24 mouse cellular contexts compared by ENCODE assay signal in genomic region chr16:96923941-96924340, GRCm38 (mm10).
"Had no signal": no experiment of that assay in that cellular context is flagged by ENCODE, and none has a peak within 500 bp of the region (broad histone marks: within the 10 kb centered on the region; RNA-seq: fewer than 3 reads in every experiment).

No protein-coding gene starts in this region.

- H3K4me3 ChIP-seq: heart, embryonic 12.5 days; hindbrain, embryonic 13.5 days; hindbrain, embryonic 15.5 days; kidney, embryonic 15.5 days; left cerebral cortex, adult 2 months; limb, embryonic 10.5 days; limb, embryonic 12.5 days; liver, embryonic 13.5 days; liver, embryonic 15.5 days had no signal

- ATAC-seq: hindbrain, postnatal 0 days; intestine, embryonic 16.5 days had no signal

- H3K4me2 ChIP-seq: heart, embryonic 12.5 days; hindbrain, embryonic 13.5 days; hindbrain, embryonic 15.5 days; kidney, embryonic 15.5 days; limb, embryonic 12.5 days; liver, embryonic 11.5 days; liver, embryonic 13.5 days; liver, embryonic 15.5 days had no signal

- H3K27me3 ChIP-seq: heart, embryonic 12.5 days; hindbrain, embryonic 13.5 days; hindbrain, embryonic 15.5 days; kidney, embryonic 15.5 days; limb, embryonic 12.5 days; liver, embryonic 13.5 days; liver, embryonic 15.5 days had no signal

- H3K27ac ChIP-seq: hindbrain, embryonic 13.5 days; hindbrain, embryonic 15.5 days; hindbrain, postnatal 0 days; kidney, embryonic 15.5 days; kidney, postnatal 0 days; left cerebral cortex, adult 2 months; limb, embryonic 10.5 days; limb, embryonic 12.5 days; liver, embryonic 13.5 days; liver, embryonic 15.5 days had no signal

- H3K36me3 ChIP-seq: heart, embryonic 12.5 days; hindbrain, embryonic 13.5 days; hindbrain, embryonic 15.5 days; kidney, embryonic 15.5 days; limb, embryonic 10.5 days; limb, embryonic 12.5 days; liver, embryonic 13.5 days; liver, embryonic 15.5 days had no signal

- H3K4me1 ChIP-seq: kidney, embryonic 15.5 days; limb, embryonic 10.5 days; limb, embryonic 12.5 days had no signal

- DNase-seq: gastrocnemius, postnatal 14 days; gastrocnemius, postnatal 36 days; heart, adult 18-20 months; heart, postnatal 10 days; heart, postnatal 36 days; kidney, adult 11 months; kidney, adult 2 months; kidney, adult 9 months; kidney, postnatal 14 days; kidney, postnatal 36 days; liver; liver, embryonic 13.5 days had no signal

- H3K9ac ChIP-seq: heart, embryonic 12.5 days; hindbrain, embryonic 13.5 days; hindbrain, embryonic 15.5 days; kidney, embryonic 15.5 days; limb, embryonic 12.5 days; liver, embryonic 13.5 days; liver, embryonic 15.5 days had no signal

- H3K9me3 ChIP-seq: heart, embryonic 12.5 days; hindbrain, embryonic 13.5 days; hindbrain, embryonic 15.5 days; kidney, embryonic 15.5 days; limb, embryonic 10.5 days; limb, embryonic 12.5 days; liver, embryonic 13.5 days; liver, embryonic 15.5 days had no signal
